Mouse (Mus musculus) lung, postnatal 4 days (tissue): ENCODE data around the gene Mapk8ip3.
"Not testable (repeated sequence)": the region's sequence is repeated elsewhere in the genome, so short reads cannot be mapped to it uniquely, and the experiment has no call there.

Experiments
- DNase-seq, 2 experiments: peaks; one replicate each; pipeline ENCODE4 v3.0.0; 2021

Mapk8ip3 gene

GRCm38 (mm10) chr17:24936259-24937237 is at the start of gene Mapk8ip3:
Mapk8ip3 (minus strand) TSS chr17:24936977.
- peak; percentile 96 to 97 for DNase-seq

GRCm38 (mm10) chr17:24960852-24961715 is 24.3 kb upstream of the Mapk8ip3 start:
- no peak for DNase-seq

- peak; percentile 98 to 99 for DNase-seq
Measured at GRCm38 (mm10) chr17:24960135-24960851, 23.5 kb upstream of the Mapk8ip3 start, which contains the start of gene Jpt2. Jpt2 (minus strand) TSS chr17:24960689.

DNA sequence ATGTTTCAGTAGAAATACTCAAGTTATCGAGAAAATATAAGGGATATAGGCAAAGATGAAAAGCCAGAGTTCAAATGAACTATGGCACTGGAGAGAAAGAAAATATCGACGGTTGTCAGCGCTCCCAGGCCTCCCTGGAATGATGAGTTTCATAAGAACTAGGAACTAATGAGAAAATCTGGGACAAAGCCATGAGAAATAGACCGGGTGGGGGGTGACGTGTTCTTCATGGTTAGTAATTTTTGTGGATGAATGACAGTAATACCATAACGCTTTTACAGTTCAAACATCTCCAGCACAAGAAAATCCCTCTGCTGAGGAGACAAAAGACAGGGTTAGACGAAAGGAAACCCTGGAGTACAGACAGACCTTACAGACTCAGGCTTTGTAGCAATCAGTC is 22.6 kb upstream of the Mapk8ip3 start:
- no peak for DNase-seq

DNA sequence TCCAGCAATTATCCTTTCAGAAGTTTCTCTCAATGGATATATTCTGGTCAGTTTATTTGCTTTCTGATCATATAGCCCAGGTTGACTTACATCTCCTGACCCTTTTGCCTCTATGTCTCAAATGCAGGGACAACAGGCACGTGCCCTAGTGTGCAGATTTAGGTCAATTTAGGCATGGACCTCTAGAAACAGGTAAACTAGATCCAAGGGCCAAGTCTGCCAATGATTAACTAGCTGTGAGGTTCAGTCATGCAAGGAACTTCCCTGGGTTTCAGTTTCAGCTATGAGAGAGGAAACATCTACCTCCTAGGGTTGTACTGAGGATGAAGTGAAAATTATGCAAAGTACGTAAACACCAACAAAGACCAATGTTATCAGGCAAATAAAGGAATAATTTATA is 16.5 kb upstream of the Mapk8ip3 start:
- no peak for DNase-seq

GRCm38 (mm10) chr17:24950671-24951070 is 13.9 kb upstream of the Mapk8ip3 start:
- DNase-seq = no peak

DNA sequence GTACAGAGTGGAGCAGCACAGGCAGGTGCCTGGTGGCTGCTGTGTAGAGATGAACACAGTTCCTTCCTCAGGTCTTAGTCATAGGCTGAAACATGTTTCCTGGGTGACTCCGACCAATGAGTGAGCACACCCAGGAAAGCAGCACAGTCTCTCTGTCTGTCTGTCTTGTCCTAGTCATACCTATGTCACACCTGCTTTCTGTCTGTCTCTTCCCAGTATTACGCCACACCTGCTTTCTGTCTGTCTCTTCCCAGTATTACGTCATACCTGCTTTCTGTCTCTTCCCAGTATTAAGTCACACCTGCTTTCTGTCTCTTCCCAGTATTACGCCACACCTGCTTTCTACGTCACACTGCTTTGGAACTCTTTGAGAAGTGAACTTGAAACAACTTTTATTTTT is 11.4 kb upstream of the Mapk8ip3 start:
- DNase-seq = no peak

DNA sequence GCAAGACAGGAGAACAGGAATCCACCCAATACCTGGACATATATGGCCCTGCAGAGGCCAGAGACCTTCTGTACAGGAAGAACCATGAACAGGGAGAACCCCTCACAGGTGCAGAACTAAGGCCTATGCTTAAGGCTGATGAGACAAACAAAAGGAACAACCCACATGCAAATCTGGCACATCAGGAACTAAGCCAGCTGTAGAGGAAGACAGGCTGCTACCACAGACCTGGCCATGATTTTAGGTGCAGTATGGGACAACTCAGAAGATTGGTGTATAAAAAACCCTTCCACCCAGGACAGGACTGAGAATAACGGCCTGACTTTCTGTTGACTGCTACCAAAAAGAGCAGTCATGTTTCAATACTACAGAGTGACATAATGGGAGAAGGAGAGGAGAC is 6.8 kb upstream of the Mapk8ip3 start:
- not testable (repeated sequence) for DNase-seq

DNA sequence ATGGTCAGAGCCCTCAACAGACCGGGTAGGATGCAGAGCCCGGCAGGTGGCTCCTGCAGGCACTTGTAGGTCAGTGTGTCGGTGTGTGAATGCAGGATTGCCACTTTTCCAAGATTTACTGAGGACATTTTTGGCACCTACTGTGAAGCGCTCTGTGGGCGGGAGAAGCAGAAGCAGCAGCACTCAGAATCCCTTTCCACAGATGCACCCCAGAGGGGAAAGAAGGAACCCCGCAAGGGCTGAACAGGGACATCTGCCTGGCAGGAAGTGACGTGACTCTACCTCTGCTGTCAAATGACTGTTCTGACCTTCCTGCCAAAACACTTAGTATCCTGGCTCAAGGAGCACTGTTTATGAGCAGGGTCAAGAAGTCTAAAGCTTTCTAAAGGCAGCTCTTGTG is 6.3 kb upstream of the Mapk8ip3 start:
- no peak for DNase-seq

DNA sequence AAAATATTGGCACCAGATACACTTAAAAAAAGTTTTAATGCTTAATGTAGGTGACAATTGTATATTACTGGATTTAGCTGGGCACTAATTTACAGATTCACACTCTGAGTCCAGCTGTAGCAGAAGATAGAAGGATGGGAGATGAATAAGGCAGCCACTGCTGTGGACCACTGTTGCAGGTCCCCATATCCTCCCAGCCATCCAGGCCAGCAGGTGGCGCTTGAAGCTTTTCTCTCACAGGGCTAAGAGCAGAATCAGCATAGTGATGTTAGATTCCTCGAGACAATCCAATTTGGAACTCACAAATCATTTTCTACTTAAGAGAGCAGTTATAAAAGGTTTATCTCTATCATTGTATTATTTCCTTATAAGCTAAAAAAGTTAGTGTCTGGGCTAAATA is 5.7 kb upstream of the Mapk8ip3 start:
- peak; percentile 40 to 59 for DNase-seq

DNA sequence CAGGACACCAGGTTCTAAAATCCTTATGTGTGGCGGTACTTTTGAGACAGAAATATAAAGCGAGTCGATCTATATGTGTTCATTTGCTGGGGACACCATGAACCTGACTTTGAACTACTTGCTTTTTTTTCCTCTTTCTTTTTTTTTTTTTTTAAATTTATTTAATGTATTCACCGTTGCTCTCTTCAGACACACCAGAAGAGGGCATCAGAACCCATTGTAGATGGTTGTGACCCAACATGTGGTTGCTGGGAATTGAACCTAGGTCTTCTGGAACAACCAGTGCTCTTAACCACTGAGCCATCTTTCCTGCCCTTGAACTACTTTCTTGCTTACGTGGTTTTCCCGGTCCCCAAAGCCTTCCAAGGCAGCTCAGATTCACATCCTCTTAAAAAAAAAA is 489 bp upstream of the Mapk8ip3 start:
- DNase-seq = no peak

- DNase-seq = no peak
Measured at GRCm38 (mm10) chr17:24935666-24936065, 1.1 kb downstream of the Mapk8ip3 start.

DNA sequence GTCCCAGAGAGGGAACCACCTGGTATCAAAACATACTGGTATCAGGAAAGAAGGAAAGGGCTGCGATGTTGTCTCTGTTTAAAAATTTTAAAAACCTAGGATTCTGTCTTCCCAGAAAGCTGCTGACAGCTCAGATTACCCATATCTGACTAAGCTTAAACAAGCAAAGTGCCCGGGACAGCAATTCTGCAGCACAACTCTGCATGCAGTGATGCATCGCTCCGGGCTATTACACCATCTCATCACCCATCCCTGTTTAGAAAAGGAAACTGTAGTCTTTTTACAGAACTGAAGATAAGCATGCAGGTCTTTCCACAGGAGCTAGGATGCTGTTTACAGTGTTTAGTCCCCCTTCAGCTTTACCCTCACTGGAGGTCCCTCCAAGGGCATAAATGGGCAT is 1.9 kb downstream of the Mapk8ip3 start:
- no peak for DNase-seq

DNA sequence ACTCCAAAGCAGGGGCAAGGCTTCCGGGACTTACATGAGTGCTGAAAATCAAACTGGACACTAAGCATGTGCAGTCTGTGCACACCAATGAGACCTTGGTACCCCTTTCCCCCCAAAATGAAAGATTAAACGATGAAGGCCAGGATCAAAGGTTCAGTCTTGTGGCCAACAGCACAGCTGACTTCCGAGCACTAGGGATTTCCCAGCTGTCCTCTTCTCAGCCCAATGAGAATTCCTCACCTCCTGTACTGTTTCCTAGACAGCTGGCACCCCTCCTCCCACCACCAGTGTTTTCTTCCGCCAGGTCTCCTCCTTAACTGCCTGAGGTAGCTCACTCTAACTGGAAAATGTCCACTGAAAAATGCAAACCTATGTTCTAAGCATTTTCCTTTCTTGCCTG is 3.6 kb downstream of the Mapk8ip3 start:
- DNase-seq = no peak

GRCm38 (mm10) chr17:24932431-24932830 is 4.3 kb downstream of the Mapk8ip3 start:
- DNase-seq = no peak

DNA sequence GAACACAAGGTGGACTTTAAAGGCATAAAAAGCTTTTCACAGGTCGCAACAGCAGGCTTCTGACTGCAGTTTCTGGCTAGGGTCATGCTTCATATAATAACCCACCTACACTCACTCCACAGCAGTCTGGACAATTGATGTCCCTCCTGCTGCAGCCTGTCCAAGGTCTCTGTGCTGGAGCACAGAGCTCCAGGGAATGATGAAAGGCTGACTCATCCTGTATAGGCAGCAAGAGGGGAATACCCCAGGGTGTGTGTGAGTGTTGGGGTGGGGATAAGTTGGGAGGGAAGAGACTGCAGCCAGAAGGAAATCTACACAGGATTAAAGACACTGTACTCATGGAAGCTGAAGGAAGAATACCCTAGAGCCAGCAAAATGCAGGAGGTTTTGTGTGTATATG is 7.3 kb downstream of the Mapk8ip3 start:
- DNase-seq = no peak

- no peak for DNase-seq
Measured at GRCm38 (mm10) chr17:24923246-24923645, 13.5 kb downstream of the Mapk8ip3 start.

DNA sequence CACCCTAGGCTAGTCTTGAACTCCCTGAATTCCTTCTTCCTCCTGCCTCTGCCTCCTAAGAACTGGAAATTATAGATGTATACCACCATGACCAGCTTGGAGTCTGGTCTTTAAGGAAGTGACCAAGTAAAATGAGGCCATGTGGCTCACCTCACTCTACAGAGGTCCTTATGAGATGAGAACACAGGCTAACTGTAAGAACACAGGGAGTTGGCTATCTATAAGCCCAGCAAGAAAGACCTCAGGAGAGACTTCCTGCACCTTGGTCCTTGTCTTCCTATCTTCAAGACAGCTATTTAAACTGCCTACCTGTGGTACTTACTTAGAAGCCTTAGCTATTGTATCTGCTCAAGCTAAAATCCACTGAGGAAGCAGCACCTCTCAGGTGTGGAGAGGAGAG is 22.8 kb downstream of the Mapk8ip3 start:
- no peak for DNase-seq

- no peak for DNase-seq
Measured at GRCm38 (mm10) chr17:24907591-24907990, 29.2 kb downstream of the Mapk8ip3 start.

DNA sequence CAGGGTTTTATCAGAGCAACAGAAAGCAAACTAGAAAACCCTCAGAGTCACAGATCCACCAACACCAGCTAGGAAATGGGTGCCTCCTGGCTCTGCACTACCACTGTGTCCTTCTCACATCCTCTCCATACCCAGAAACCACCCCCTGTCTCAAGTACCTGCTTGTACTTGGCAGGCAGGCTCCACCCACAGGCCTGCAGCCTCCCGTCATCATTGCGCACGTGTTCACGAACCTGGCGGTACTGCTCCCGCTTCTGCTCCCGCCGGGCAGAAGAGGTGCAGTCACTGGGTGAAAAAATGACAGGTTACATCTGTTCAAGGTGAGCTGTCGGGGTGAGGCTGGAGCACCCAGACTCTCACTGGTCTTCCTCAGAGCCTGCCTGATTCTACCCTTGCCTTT is 33.0 kb downstream of the Mapk8ip3 start:
- DNase-seq = no peak

DNA sequence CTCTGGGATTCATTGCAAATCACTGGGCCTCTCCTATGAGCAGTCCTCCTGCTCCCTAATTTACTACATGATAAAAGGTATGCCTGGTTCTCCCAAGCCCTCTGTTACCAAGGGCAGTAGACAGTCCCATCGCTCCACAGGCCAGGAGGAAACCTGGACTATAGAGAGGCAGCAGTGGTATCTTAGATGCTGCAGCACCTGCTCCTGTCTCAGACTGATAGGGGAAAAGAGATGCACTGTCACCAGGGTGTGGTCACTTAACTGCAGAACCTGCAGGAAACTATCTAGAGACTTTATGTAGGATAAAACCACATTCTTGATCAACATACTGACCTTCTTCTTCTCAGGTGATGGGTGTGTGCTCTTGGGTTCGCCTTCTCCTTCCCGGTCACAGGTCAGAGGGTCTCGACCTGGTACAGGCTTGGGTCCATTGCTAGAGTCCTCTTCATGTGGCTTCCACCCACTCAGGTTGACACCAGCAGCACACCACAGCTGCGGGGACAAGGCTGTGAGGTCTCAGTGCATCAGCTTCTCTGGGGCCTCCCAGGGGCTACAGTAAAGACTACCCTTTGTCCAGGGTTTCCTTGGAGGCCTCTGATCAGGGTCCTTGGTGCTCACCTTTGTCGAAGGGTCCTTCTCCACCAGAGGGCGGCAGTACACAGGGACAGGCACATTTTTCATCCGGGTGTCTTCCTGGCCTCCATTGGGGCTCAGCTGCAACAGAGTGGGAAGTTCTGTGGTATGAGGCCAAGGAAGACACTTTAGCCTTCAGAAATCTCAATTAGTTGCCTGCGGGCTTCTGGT is 33.9 kb downstream of the Mapk8ip3 start:
- DNase-seq = peak in 1 of 2 experiments; percentile 45

DNA sequence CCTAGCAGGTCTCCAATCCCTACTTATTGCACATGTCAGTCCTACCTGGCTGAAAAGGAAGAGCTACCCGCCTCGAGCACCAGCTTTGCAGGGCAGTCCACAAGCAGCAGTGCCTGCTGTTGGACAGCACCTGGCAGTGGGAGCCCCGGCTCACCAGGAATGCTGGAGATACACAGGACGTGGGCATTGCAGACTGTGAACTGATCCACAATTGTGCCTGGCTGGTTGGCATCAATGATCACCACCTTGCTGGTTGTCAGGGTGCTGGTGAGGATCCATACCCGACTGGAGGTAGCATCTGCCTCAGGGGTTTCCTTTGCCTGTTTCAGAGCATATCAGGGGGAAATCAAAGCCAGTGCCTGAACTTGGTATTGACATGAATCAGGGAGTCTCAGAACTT is 34.7 kb downstream of the Mapk8ip3 start:
- DNase-seq = no peak
